Mouse (Mus musculus) left cerebral cortex, postnatal 14 days (tissue): ENCODE data around the gene Atxn3. TPM values are rescaled to one million over a fixed set of nuclear protein-coding genes. Genes with fewer than 3 reads are reported as not detected.

Experiments
- DNase-seq, 2 experiments: peaks; one replicate each; pipeline ENCODE4 v3.0.0; 2021 to 2022; ENCODE audit warnings: low spot score in 2 of 2, mixed read lengths in 1 of 2
- intact Hi-C: fragments of 180-260 bp; cut with DNase I; formaldehyde crosslinking; loops from one replicate; pipeline ENCODE4 v1.15.1; 2025
- long read RNA-seq, 2 experiments: library from polyadenylated mRNA; stranded (forward); transcript quantifications; one replicate each; pipeline ENCODE4 v2.0.0; 2021
- total RNA-seq, 2 experiments: library from RNA; stranded (reverse); gene quantifications; 2 replicates each; pipeline ENCODE4 v1.2.3; 2021

Atxn3 gene
- 10 to 100 TPM; 19.2 to 20.2 TPM for total RNA-seq
- long read RNA-seq, experiment 1, full-length matches to known transcripts, result 11 of 15 reads
- long read RNA-seq, experiment 1, partial matches to known transcripts, result 0 of 15 reads
- long read RNA-seq, experiment 1, other reads (novel, unspliced or antisense), result 4 of 15 reads
- long read RNA-seq, experiment 2, full-length matches to known transcripts, result 4 of 12 reads
- long read RNA-seq, experiment 2, partial matches to known transcripts, result 2 of 12 reads
- long read RNA-seq, experiment 2, other reads (novel, unspliced or antisense), result 6 of 12 reads

DNA sequence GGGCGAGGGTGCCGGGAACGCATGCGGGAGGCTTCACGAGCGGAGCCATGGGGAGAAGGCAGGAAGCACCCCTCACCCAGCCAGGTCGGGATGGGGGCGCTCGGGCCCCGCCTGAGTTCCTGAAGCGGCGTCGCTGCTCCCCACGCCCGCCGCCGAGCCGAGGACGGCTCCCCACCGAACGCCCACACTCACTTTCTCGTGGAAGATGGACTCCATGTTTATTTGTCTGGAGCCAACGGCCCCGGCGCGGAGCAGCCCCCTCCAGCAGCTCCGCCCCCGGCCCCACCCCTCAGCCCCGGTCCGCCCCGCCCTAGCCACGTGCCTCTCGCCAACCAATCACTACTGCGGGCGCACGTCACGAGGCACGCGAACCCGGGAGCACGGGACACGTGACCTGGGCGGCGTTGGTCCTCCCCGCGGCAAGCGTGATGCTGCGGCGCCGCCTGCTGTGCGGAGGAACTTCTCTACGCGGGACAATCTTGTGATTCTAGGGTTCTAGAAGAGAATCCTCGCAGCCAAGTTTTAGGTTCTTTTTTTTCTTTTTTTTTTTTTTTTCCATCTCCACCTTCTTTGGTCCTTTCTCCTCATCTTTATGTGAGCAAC lies at the start of gene Atxn3:
Atxn3 (minus strand) TSS at position 305 of the 603 bp plus-strand sequence.
- intact Hi-C loops, result no loop called here
- peak; percentile 98 for DNase-seq

DNA sequence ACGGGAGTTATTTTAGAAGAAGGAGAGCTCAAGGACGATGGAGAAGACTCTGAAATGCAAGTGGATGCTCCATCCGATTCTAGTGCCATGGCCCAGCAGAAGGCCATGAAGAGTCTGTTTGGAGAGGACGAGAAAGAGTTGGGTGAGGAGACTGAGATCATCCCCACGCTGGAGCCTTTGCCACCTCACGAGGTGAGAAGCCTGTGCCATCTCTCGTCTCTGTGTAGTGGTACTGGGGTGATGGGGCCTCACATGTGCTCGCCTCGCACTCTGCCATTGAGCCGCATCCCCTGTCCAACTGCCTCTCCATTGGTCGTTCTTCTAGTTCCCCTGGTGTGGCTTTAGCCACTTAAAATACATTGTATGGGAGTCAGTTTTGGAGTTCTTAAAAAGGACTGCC lies 42.7 kb upstream of the Atxn3 start:
- no peak for DNase-seq
- intact Hi-C loops, result no loop called here

DNA sequence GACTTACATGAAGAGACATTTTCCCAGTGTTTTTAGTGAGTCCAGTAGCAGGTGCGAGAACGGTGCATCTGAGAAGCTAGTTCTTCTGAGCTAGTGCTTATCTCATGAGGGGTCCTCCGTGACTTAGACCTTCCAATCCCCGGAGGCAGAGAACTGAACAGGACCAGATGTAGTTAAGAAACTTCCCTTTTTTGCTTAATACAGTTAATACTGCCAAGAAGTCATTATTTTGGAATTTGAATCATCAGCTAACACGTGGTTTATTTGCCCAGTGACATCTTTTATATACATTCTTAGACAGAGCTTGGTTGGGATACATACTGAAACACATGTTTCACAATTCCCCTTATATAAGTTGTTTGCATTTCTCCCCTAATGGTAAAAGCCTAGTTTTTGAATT lies 40.9 kb upstream of the Atxn3 start:
- intact Hi-C loops, result loop anchor here (5.0 kb wide), 1 partner anchor 183 kb away; no protein-coding TSS in a partner anchor
- DNase-seq, result no peak

- intact Hi-C loops, result loop anchor here (5.0 kb wide), 1 partner anchor 187 kb away; no protein-coding TSS in a partner anchor
- no peak for DNase-seq
Measured at GRCm38 (mm10) chr12:101994576-101995467, 36.8 kb upstream of the Atxn3 start.

- intact Hi-C loops, result loop anchor here (5.0 kb wide), 2 partner anchors 140 to 475 kb away; partner anchors contain the start of gene Slc24a4
- no peak for DNase-seq
Measured at GRCm38 (mm10) chr12:101987659-101988058, 29.6 kb upstream of the Atxn3 start.

DNA sequence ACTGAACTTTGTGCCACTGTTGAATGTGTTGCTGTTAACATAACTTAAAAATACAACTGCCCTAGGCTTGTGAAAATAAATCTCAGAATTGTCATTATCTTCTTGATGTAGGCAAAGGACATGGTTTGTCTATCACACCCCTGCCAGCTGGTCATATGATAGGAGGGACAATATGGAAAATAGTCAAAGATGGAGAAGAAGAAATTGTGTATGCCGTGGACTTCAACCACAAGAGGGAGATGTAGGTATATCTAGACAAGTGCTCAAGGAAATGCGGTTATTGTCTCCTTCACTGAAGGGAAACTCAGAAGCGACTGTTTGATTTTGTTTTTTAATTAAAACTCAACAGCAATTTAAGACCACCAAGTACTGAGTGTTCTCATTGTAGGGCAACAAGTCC lies 27.1 kb upstream of the Atxn3 start:
- intact Hi-C loops, result loop anchor here (5.0 kb wide), 2 partner anchors 142 to 477 kb away; partner anchors contain the start of gene Slc24a4
- peak; percentile 39 to 62 for DNase-seq

- no peak for DNase-seq
- intact Hi-C loops, result loop anchor here (5.0 kb wide), 1 partner anchor 404 kb away; no protein-coding TSS in a partner anchor
Measured at GRCm38 (mm10) chr12:101982977-101983376, 24.9 kb upstream of the Atxn3 start.

DNA sequence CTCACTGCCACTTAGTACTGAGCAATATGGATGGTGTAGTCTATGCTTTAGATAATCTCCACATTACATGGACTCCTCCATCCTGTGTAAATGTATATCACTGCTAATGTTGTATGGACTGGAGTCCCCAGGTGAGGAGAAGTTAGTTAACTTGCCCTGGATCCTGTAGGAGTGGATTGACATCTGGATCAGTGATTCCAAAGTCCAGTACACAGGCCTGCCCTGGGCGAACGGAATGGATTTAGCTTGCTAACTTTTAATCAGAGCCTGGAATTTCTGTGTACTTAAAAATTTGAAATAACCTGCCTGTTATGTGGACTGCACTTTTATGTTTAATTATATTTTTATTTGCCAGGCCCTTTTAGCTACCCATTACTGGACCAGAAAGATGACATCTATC lies 23.5 kb upstream of the Atxn3 start:
- intact Hi-C loops, result loop anchor here (5.0 kb wide), 1 partner anchor 406 kb away; no protein-coding TSS in a partner anchor
- no peak for DNase-seq

GRCm38 (mm10) chr12:101980266-101980665 lies 22.2 kb upstream of the Atxn3 start:
- DNase-seq, result no peak
- intact Hi-C loops, result loop anchor here (5.0 kb wide), 1 partner anchor 407 kb away; no protein-coding TSS in a partner anchor

DNA sequence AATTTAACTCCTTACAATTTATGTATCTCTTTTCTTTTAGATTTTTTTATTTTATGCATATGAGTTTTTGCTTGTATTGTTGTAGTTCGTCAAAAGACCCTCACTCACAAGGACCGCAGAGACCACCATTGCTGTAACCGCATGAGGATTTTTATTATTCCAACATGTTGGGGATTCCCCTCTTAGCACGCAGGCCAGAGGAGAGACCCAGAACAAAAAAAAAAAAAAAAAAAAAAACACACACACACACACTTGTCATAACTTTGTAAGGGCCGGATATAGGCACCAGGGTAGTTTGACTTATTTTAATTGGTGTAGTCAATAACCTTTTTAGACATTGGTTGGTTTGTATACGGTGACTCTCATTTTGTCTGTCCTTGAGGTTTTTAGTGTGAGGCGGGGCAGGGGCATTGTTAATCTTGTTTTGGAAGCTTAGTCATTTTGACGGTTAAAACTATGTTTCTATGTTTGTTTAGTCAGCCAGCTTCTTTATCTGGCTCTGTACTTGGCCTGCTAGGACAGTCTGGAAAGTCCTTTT lies 21.2 kb upstream of the Atxn3 start:
- intact Hi-C loops, result no loop called here
- no peak for DNase-seq

GRCm38 (mm10) chr12:101978588-101978987 lies 20.5 kb upstream of the Atxn3 start:
- no peak for DNase-seq
- intact Hi-C loops, result no loop called here

GRCm38 (mm10) chr12:101978162-101978561 lies 20.1 kb upstream of the Atxn3 start:
- DNase-seq, result no peak
- intact Hi-C loops, result no loop called here

- DNase-seq, result no peak
- intact Hi-C loops, result no loop called here
Measured at GRCm38 (mm10) chr12:101977404-101977915, 19.4 kb upstream of the Atxn3 start.

DNA sequence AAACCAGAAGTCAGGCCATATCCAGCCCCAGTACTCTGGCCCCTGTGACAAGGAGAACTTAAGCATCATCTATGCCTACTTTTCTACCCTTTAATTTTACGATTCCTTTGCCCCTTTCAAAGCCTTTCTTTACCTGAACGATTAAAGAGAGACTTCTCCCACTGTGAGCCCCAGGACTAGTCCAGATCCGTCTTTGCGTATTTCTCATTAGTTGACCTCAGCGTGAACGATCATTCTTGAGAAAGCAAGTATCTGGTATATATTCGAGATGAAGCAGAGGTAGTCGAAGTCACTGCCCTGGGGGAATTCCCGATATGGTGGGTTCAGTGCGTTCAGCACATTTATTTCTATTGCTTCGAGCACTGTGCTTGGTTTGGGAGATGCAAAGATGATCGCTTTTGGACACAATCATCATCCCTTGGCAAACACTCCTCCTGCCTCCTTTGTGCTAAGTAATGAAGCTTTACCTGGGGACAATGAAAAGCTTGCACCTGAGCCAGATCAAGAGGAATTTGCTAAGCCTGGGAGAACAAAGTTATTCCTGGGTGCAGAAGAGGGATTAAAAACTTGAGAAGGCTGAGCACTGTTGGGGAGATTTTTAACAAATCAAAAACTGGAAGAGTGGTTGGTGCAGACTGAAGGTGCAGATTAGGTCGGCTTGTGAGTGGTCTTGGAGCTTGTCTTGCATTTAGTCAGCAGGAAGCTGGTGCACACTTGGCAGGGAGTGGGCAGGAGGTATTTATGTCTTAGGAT lies 18.8 kb upstream of the Atxn3 start:
- intact Hi-C loops, result no loop called here
- DNase-seq, result no peak

GRCm38 (mm10) chr12:101975601-101976571 lies 17.8 kb upstream of the Atxn3 start, which contains the start of gene Cpsf2:
Gene Cpsf2 (plus strand): TSS chr12:101975988.
- intact Hi-C loops, result no loop called here
- peak; percentile 76 to 77 for DNase-seq

DNA sequence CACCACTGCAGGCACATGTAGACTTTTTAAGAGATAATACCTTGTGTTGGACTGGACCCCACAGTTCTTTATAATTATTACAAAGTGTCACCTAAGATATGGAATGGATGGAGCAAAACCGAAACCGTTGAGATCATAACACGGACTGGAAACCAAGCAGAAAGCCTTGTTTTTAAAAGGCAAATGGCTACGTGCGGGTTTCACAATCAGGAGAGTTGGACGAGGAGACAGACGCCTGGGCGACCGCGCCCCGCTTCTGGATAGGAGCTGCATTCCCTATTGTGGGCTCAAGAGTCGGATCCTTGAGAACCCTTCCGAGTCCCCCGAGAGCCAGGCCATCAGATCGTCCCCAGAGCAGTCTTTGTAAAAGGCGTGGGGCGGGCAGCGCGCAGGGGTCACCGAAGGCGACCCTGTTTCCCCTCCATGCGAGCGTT lies 17.1 kb upstream of the Atxn3 start:
- intact Hi-C loops, result no loop called here
- peak; percentile 37 to 42 for DNase-seq

DNA sequence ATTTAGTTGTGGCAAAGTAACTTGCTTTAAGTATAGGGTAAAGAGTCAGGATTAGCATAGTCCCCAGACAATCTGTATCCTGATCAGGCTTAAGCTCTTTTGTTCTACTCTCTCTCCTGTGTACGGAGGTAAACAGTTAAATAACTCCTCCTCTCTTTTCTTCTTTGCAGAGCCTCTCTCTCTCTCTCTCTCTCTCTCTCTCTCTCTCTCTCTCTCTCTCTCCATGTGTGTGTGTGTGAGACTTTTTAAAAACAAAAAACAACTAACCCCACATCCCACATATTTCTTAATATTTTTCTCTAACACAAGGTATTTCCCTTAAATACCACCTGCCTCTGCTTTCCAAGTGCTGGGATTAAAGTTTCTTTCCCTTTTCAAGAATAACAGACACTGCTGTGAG lies 16.5 kb upstream of the Atxn3 start:
- intact Hi-C loops, result no loop called here
- no peak for DNase-seq
